Mouse (Mus musculus) stomach, postnatal 0 days (tissue): Measurements from ENCODE around the gene Cd8a.

ENCODE experiments used
- CTCF ChIP-seq: IDR thresholded peaks from 2 replicates; pipeline ENCODE4 v1.5.1; 2016; ENCODE audit warnings: antibody characterized with exemption, low read depth, mild to moderate bottlenecking, moderate library complexity
- EP300 ChIP-seq: optimal IDR thresholded peaks from 2 replicates; pipeline ENCODE3; 2016; ENCODE audit warnings: antibody characterized with exemption

DNA sequence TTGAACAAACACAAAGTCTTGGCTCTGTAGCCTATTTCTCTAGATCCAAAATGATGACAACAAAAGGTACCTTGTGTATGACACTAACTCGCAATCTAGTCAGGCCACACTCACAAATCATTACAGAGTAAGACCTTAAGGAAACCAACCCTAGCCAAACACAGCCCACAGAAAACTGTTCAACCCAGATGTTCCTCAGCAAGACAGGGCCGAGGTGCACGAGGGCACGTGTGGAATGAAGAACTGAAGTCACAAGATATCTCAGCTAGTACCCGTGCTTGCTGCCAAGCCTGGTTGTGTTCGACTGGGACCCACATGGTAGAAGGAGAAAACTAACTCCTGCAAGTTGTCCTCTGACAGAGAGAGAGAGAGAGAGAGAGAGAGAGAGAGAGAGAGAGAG lies 43.3 kb upstream of the Cd8a start:
- TF ChIP-seq CTCF: no peak
- TF ChIP-seq EP300: no peak
